Mouse (Mus musculus): ENCODE measurements around the gene Herc1.

The Herc1 gene

DNA sequence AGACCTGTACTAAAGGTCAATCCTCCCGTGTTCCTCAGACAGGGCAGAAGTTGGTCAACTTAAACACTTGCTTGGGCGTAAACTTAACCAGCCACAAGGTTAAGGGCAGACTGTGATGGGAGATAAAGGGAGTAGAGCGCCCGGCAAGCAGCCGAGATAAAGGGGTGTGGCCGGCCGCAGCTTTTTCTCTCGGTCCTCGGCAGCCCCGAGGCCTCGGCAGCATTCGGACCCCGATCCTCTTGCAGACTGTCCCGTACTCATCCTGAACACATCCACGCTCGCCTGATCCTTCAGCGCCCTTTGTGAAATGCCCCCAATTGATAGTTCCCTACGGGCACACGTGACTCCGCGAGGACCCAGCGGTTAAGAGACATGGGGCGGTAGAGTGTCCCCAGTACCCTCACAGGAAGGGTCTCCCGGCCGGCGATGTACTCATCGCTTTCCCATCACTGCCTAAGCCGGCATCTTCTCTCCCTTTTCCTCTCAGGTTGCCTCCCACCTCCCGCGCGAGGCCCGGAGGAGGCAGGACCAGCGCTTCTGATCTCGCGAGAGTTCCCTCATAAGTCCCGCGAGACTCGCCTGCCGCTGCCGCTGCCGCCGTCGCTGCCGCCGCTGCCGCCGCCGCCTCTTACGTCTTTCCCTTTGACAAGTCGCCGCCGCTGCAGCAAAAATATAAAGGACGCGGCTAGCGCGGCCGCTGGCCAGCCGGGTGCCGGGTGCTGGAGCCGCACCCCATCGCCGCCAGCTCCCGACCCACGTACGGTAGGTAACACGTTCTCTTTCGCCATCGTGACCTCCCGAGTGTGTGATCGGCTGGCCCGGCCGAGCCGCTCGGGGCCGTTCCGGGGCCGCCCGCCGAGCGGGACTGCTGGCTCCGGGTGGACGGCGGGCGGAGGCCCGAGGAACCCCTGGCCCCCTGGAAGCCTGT lies at the start of gene Herc1:
TSS of gene Herc1 (plus strand) at position 591 of the 928 bp plus-strand sequence.
- in situ Hi-C loops (cut with MseI, MboI): no loop called here

DNA sequence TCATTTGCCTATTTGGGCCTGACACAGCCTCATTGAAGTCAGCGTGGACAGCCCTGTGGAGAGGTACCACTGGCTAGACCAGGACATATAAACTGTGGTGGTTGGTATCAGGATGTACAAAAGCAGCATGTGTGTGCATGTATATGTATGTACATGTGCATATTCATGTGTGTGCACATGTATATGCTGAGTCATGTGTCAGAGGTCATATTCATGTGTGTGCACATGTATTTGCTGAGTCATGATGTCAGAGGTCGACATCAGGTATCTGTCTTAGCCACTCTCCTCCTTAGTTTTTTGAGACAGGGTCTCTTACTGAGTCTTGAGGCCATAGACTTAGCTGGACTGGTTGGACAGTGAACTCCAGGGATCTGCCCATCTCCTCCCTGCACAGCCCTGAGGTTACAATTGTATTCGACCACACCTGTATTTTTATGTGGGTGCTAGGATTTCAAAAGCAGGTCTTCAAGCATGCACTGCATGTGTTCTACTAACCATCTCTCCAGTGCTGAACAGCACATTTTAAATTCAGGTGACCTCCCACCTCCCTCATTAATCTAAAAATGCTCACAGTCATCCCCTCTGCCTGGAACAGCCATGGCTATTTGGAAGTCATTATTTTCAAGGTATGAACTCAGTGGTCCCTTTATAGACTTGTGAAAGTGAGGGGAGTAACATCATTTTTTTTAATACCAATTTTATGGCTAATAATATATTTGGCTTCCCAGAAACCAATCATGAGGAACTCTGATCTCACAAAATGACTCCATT lies 45.7 kb upstream of the Herc1 start:
- in situ Hi-C loops (cut with MseI, MboI): no loop called here

DNA sequence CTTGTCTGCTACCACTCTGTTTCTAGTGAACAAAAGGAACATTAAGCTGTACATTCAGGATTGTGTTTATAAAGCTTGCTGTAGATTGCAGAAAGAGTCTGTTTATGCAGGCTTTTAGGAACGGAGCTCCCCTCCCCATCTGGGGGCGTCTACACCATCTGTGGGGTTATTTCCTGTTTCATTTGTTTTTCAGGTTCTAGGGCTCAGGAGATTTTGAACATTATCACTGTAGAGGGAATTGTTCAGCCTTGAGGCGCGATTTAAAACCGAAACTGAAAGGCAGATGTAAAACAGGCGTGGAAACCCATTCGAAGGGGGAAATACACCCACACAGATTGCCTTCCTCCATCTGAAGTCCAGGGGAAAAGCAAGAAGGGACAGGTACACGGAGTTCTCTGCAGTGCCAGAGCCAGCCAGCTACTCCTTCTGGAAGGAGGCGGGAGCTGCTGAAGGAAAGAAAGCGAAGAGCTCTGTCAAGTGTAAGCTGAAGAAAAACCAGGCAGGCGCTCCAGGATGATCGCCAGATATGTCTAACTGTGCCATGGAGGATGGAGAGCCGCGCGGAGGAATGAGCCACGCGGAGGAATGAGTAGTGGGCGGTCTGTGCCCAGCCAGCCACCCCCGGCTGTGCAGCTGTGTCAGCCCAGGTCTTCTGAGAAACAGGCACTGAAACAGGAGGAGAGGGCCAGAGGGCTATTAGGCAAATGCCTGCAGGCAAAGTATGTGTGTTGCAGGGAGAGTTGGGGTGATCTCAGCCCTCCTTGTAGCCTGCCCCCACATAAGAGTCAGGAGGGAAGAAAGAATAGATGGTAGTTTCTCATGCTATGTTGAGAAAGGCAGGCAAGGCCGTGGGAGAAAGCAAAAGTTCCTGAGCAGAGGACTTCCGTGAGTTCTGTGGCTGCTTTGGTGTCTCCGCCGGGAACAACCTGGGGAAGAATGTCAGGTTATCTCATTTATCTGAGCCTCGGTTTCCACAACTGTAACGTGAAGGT lies 44.8 kb upstream of the Herc1 start:
- in situ Hi-C loops (cut with MseI, MboI): no loop called here

DNA sequence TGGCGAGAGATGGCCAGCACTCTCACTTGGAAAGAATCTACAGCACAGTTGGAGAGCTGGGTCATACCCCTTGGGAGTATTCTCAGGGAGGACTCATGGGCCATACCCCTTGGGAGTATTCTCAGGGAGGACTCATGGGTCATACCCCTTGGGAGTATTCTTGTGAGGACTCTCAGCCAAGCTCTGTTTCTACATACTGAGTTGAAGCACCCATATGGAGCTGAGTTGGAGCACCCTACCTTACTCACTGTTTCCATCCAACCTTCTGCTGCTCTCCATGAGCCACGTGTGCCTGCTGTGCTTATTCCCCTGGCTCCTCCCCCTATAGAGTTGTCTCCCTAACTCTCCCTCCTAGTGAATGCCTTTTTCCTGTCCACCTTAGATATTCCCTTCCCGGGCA lies 43.8 kb upstream of the Herc1 start:
- in situ Hi-C loops (cut with MseI, MboI): no loop called here

DNA sequence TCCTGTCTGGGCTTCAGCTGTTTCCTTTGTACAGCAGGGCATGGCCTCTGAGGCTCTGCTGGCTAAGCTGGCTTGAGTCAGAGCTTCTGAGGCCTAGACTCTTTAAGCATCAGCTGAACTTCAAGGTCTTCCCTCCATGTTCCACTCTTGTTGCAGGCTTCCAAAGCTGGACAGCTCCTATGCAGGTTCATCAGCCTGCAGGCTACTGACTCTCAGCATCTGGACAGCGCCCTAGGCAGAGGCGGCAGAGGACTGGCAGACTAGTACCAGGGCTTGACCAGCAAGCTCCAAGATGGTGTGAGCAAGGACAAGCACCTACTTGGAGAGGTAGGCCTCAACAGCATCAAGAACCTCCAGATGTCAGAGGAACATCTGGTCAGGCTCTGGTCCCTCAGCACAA lies 42.9 kb upstream of the Herc1 start:
- in situ Hi-C loops (cut with MseI, MboI): no loop called here

DNA sequence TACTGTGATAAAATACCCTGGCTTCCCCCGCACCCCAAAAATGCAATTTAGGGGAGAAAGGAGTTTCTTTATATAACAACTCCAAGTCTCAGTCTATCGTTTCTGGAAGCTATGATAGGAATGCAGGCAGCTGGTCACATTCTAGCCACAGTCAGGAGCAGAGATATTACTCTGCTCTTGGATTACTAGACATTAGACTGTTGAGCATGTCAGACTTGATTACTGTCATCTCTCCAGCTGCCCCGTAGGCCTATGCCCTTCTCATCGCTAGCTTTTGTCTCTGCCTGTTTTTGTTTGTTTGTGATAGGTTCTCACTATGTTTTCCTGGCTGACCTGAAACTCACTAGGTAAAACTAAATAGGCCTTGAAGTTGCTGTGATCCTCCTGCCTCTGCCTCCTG lies 41.5 kb upstream of the Herc1 start:
- in situ Hi-C loops (cut with MseI, MboI): no loop called here

DNA sequence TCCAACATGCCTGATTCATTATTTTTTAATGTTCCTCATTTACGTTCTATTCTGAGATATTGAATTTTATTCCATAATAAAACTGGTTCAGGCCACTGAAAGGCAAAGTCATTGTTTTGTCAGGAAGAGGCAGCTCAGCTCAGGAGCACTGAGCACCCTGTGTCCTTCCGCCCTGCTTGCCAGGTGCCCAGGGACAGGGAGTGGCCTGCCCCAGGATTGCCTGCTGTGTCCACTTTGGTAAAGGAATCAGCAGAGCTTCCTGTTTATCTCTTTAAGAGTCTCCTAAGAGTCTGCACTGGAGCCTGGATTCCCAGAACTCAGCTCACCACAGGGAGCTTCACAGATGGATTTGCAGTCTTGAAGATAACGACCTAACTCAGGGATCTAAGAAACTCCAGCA lies 38.8 kb upstream of the Herc1 start:
- in situ Hi-C loops (cut with MseI, MboI): no loop called here

DNA sequence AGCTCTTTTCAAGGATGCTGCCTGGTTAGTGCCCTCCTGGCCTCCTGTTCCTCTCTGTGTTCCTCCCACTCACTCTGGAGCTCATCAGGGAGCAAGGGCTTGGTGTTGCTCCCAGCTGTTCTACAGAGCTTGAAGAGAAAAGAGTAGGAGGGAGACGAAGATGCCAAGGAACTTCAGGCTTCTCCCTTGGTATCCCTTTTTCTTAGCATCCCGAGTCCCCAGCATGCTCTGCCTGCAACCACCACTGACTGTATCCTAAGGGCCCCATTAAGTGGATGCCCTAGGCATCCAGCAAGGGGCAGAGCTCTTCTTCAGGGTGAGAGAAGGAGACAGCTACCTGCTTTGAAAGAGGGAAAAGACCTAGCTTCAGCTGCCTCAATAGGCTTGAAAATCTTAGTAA lies 33.6 kb upstream of the Herc1 start:
- in situ Hi-C loops (cut with MseI, MboI): no loop called here

DNA sequence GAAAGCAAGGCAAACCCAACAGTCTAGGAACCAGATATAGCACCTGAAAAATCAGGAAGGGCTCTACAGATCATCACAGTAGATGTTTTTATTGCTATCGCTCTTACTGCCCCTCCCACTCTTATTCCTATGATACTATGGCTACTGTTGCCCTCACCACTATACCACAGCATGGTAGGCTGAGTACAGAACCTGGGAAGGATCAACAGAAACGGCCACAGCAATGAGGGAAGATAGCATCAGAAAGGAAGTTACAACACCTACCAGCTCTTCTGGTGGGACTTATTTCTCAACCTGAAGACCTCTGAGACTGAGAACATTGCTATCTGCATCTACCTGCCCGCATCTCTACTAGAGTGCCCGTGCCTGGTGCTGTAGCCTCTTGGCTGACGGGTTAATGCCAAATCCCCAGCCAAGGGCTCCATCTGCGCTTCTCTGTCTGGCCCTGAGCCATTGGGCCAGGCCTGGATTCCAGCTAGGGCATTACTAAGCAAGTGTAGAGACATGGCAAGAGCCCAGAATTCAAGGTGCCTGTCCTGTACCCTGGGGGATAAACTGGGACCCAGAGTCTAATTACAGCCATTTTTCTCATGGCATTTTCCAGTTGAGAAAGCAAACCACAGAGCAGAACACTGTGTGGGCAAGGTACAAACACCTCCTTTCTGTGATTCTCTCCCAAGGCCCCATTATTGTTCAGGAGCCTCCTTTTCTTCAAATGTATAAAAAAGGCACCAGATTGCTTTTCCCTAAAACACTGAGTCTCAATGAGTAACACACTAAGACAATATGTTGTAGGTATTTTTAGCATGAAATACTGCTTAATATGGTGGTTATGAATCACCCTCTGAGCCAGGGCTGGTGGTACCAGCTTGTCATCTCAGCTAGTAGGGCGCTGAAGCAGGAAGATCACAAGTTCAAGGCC lies 28.0 kb upstream of the Herc1 start:
- in situ Hi-C loops (cut with MseI, MboI): no loop called here

DNA sequence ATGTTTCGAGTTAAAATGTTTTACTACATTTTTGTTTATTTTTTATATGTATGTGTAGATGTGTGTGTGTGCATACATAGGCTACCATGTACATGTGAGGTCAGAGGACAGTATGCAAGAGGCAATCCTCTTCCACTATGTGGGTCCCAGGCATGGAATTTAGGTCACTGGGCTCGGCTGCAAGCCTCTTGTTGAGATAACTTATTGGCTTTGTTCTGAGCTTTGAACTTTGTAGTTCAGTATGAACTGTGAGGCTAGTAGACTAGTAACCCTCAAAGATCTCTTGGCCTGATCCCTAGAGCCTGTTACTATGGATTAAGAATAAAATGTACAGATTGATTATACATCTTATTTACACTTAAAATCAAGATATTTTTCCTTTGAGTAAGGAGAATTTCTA lies 23.4 kb upstream of the Herc1 start:
- in situ Hi-C loops (cut with MseI, MboI): no loop called here

DNA sequence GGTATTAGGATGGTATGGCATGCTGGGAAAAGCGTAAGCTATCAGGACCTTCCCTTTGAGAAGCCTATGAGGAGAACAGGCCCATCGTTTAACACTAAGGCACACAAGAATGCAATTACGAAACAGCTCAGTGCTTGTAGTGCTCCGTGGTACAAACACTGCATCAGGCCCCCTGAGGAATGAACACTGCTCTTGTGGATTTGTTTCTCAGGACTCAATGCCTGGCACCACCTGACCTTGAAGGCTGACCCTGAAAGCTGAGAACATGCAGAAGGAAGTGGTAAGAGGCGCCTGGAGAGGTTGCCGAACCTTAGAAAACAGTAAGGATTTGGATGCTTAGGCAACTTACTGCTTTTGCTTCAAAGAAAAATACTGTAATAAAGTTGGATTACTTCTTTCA lies 20.8 kb upstream of the Herc1 start:
- in situ Hi-C loops (cut with MseI, MboI): no loop called here

DNA sequence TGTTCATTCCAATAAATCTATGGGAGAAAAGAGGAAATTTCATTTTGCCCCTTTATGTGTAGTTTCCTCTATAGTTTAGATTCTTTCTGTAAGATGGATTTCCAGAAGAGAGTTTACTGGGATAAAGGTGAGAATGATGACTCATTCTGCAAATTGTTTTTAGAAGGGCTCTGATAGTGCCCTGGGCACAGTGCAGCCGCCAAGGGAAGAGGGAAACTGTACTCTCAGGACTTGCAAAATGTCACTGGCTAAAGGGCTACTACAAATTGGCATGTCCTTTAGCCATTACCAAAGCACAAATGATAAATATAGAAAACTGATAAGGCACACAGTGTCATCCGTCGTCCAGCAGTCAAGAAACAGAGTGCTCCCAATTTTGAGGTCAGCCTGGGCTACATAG lies 19.8 kb upstream of the Herc1 start:
- in situ Hi-C loops (cut with MseI, MboI): no loop called here

DNA sequence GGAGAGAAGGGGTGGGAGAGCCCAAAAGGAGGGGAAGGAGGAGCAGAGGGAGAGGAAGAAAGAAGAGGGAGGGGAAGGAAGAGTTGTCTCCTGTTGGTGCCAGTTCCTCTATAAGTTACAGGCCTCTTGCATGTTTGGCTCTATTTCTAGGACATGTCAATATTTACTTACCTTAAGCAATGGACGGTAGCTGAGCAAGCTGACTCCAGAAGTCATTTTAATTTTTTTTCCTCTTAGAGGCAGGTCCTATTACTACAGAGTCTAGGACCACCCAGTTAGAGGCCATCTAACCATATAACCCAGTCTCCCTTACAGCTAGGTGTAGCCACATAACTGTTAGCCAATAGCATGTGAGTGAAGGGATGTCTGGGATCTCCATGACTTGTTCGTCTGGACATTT lies 18.7 kb upstream of the Herc1 start:
- in situ Hi-C loops (cut with MseI, MboI): no loop called here

DNA sequence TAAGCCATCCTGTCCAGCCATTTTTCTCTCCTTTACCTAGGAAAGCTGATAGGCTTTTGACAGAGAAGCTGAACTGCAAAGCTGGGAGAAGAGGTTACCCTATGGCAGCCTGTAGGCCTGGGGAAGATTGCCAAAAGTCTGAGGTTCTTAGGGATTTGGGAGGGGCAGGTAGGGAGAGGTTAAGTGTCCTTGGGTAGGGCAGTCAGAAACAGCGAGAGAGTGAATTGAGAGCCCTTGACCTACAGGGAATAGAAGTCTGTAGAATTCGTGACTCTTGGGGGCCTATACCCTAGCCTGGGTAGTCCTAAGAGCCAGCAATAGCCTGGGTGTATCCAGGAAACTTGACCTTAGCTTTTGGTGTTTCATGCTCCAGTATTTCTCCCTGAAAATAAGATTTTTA lies 17.9 kb upstream of the Herc1 start:
- in situ Hi-C loops (cut with MseI, MboI): no loop called here

DNA sequence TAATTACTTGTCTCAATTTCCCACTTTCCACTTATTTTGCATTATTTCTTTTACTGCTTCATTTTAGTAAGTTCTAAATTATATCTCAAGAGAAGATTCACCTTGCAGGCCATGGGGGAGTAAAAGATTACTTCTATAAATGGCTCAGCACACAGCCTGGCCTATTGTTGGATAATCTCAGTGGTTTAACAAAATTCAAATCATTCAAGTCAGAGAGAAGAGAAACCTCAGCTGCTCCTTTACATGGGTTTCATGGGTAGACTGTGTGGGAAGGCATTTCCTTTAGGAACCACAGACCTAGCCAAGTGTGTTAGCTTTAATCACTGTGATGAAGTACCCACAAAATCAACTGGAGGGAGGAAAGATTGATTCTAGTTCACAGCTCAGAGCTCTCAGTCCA lies 13.0 kb upstream of the Herc1 start:
- in situ Hi-C loops (cut with MseI, MboI): no loop called here

DNA sequence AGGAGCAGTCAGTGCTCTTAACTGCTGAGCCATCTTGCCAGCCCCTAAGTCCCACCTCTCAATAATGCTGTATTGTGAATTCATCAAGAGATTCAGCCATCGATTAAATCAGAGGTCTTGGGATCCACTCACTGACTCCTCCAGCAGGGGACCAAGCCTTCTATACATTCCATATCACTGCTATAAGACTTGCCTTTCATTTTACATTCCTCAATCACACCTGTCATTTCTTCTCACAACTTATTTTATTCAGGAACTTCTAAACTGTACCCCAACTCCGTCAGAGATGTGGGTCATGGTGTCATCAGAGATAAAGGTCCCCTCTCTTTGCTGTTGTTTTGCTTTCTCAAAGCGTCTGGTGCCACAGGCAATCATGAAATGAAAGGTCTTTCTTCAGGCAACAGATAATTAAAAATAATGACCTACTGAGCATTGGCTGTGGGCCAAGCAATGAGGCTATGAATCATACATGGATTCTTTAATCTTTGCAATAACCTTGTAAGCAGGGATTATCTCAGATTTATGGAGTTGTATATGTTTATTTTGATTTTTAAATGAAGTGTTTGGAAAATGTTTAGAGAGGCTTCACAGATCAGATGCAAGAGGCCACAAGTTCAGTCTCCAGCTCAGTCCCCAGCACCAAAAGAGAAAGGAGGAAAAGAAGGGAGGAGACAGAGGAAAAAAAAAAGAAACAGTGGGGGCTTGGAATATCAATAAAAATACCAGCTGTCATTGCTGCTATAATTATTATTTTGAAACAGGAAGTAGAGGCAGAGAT lies 12.1 kb upstream of the Herc1 start:
- in situ Hi-C loops (cut with MseI, MboI): no loop called here

DNA sequence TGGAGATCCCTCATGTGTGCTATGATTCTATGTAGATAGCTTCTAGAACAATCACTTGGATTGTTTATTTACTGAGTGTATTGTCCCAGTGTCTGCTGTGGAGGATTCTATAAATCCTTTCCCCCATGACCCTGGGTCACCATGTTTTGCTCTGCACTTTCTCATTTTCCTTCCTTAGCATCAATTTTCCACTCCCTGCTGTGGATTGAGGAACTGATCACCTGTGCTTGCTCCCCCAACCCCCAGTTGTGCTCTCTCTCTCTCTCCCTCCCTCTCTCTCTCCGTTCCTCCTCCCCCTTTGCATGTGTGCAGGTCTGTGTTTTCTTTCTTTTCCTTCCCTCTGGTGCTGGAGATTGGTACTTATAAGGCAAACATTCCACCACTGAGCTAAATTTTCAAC lies 10.5 kb upstream of the Herc1 start:
- in situ Hi-C loops (cut with MseI, MboI): no loop called here

DNA sequence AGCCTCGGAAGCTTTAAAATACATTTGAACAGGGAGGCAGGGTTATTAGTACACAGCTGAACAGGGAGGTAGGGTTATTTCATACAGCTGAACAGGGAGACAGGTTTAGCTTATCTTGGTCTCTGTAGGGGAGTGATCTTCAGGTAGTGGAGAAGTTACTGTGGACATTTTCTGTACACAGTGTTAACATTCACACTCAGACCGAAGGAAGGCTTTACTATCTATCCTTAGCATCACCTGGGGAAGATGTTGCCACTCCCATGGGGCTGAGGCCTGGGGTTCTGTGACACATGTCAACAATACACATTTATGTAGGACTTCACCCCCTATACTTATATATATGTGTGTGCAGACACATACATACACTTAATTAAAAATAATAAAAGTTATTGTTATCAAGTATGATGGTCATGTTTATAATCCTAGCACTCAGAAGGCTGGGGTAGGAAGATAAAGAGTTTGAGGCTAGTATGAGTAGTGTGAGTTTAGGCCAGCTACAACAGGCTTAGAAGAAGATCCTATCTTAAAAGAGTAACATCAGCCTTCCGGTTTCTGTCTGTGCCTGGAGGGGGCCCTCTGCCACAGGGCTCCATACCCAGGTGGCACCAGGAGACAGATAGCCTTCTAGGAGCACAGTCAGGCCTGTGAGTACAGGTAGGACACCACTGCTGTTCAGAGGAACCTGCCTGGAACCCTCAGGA lies 9.7 kb upstream of the Herc1 start:
- in situ Hi-C loops (cut with MseI, MboI): no loop called here

DNA sequence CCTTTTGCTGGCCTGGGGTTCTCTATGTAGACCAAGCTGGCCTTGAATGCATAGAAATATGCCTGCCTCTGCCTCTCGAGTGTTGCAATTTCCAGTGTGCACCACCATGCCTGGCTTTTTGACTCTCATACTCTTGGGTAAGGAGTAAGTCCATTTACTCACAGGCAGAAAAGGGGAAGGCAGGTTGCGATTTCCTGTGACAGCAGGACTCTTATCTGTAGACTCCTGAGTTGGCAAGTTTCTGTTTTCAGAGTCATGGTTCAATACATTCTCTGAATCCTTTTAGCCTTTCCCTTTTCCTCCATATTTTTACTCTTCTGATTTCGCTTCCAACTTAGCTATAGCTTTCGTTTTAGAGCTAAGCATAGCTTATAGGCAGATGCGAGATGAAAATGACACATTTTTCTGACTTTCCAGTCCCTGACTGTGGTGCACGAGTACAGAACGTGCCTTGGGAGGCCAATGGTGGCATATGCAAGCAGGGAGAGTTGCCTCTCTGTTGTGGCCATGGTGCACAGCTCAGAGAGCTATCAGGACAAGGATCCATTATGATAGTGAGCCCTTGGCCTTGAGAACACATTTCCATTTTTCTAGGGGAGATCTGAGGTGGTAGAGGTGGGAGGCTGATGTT lies 2.7 kb upstream of the Herc1 start:
- in situ Hi-C loops (cut with MseI, MboI): no loop called here

Measured in mouse trophoblast stem cell (cell line).